Mouse (Mus musculus) gastrocnemius, postnatal 4 days (tissue): Measurements from ENCODE around the gene Rfx7. TPM values are rescaled to one million over a fixed set of nuclear protein-coding genes. Genes with fewer than 3 reads are reported as not detected.

Experiments used
- DNase-seq, 2 experiments: peaks; one replicate each; pipeline ENCODE4 v3.0.0; 2021 to 2022; ENCODE audit warnings: low spot score in 2 of 2, mixed read lengths in 2 of 2
- long read RNA-seq, 2 experiments: library from polyadenylated mRNA; stranded (forward); transcript quantifications; one replicate each; pipeline ENCODE4 v2.0.0; 2021
- total RNA-seq, 2 experiments: library from RNA; stranded (reverse); gene quantifications; 2 replicates each; pipeline ENCODE4 v1.2.3; 2021

The Rfx7 gene
- 10 to 100 TPM; 38.9 to 39.0 TPM for total RNA-seq
- long read RNA-seq, experiment 1, full-length matches to known transcripts, result 7 of 13 reads
- long read RNA-seq, experiment 1, partial matches to known transcripts, result 0 of 13 reads
- long read RNA-seq, experiment 1, other reads (novel, unspliced or antisense), result 6 of 13 reads
- long read RNA-seq, experiment 2, full-length matches to known transcripts, result 10 of 19 reads
- long read RNA-seq, experiment 2, partial matches to known transcripts, result 3 of 19 reads
- long read RNA-seq, experiment 2, other reads (novel, unspliced or antisense), result 6 of 19 reads

GRCm38 (mm10) chr9:72531996-72532380 is at the start of gene Rfx7:
Rfx7 (plus strand) TSS chr9:72532240.
- peak; percentile 69 to 75 for DNase-seq

GRCm38 (mm10) chr9:72488523-72488922 is 43.5 kb upstream of the Rfx7 start:
- no peak for DNase-seq

GRCm38 (mm10) chr9:72489131-72489530 is 42.9 kb upstream of the Rfx7 start:
- DNase-seq, result no peak

GRCm38 (mm10) chr9:72491559-72492193 is 40.4 kb upstream of the Rfx7 start:
- DNase-seq, result peak; percentile 83 to 92

GRCm38 (mm10) chr9:72492194-72492565 is 39.9 kb upstream of the Rfx7 start, which contains the start of gene Tex9:
Tex9 (minus strand) TSS chr9:72492212.
- DNase-seq, result no peak

GRCm38 (mm10) chr9:72493465-72493864 is 38.6 kb upstream of the Rfx7 start:
- DNase-seq, result no peak

- no peak for DNase-seq
These were observed 37.9 kb upstream of the Rfx7 start for GRCm38 (mm10) chr9:72493984-72494685.

- no peak for DNase-seq
These were observed 35.3 kb upstream of the Rfx7 start for GRCm38 (mm10) chr9:72496691-72497090.

GRCm38 (mm10) chr9:72497171-72497570 is 34.9 kb upstream of the Rfx7 start:
- DNase-seq, result no peak

GRCm38 (mm10) chr9:72512229-72512981 is 19.6 kb upstream of the Rfx7 start:
- no peak for DNase-seq

GRCm38 (mm10) chr9:72515366-72515765 is 16.7 kb upstream of the Rfx7 start:
- no peak for DNase-seq

- DNase-seq, result no peak
These were observed 12.8 kb upstream of the Rfx7 start for GRCm38 (mm10) chr9:72519246-72519645.

- no peak for DNase-seq
These were observed 11.2 kb upstream of the Rfx7 start for GRCm38 (mm10) chr9:72520849-72521248.

- no peak for DNase-seq
These were observed 5.9 kb upstream of the Rfx7 start for GRCm38 (mm10) chr9:72526091-72526490.

GRCm38 (mm10) chr9:72530237-72530636 is 1.8 kb upstream of the Rfx7 start:
- peak; percentile 73 to 84 for DNase-seq

GRCm38 (mm10) chr9:72530824-72531223 is 1.2 kb upstream of the Rfx7 start:
- peak; percentile 18 to 50 for DNase-seq

GRCm38 (mm10) chr9:72531291-72531995 is 597 bp upstream of the Rfx7 start:
- DNase-seq, result peak; percentile 44 to 76

GRCm38 (mm10) chr9:72532381-72533088 is 495 bp downstream of the Rfx7 start:
- DNase-seq, result peak; percentile 25 to 55

GRCm38 (mm10) chr9:72533089-72533415 is 1.0 kb downstream of the Rfx7 start:
- DNase-seq, result no peak

- no peak for DNase-seq
These were observed 2.9 kb downstream of the Rfx7 start for GRCm38 (mm10) chr9:72534985-72535384.
